Mouse (Mus musculus) hindbrain, embryonic 10.5 days (tissue): ENCODE results near the gene Cyp27b1. TPM values are rescaled to one million over a fixed set of nuclear protein-coding genes. Genes with fewer than 3 reads are reported as not detected.
"Not testable (repeated sequence)": the region's sequence is repeated elsewhere in the genome, so short reads cannot be mapped to it uniquely, and the experiment has no call there.

Experiments used
- DNase-seq: peaks from one replicate; pipeline ENCODE4 v3.0.0-alpha.2; 2017; ENCODE audit warnings: low spot score
- H3K27ac ChIP-seq: fragments of 300-500 bp; sonication (generic); 2 replicates; pipeline ENCODE4 v1.5.1; 2016; ENCODE audit warnings: mild to moderate bottlenecking, moderate library complexity
- H3K27me3 ChIP-seq: fragments of 300-500 bp; sonication (generic); 2 replicates; pipeline ENCODE4 v1.6.1; 2016; ENCODE audit warnings: mild to moderate bottlenecking; ENCODE audit not compliant: poor library complexity, insufficient read depth, severe bottlenecking
- H3K36me3 ChIP-seq: fragments of 300-500 bp; sonication (generic); 2 replicates; pipeline ENCODE4 v1.6.1; 2016; ENCODE audit warnings: mild to moderate bottlenecking, moderate library complexity
- H3K4me1 ChIP-seq: fragments of 300-500 bp; sonication (generic); replicated peaks from 2 replicates; pipeline ENCODE4 v1.6.1; 2016; ENCODE audit warnings: mild to moderate bottlenecking
- H3K4me3 ChIP-seq: fragments of 300-500 bp; sonication (generic); 2 replicates; pipeline ENCODE4 v1.5.1; 2016; ENCODE audit warnings: mild to moderate bottlenecking, moderate library complexity
- H3K9me3 ChIP-seq: fragments of 300-500 bp; sonication (generic); 2 replicates; pipeline ENCODE4 v1.6.1; 2016; ENCODE audit warnings: mild to moderate bottlenecking, moderate library complexity
- WGBS: fragments of 180-500 bp; shearing (Covaris S2); methylation state at CpG from one replicate; pipeline ENCODE4 v1.1.7; 2016; 5-methylcytosine and 5-hydroxymethylcytosine counted together
- polyA plus RNA-seq: library from polyadenylated mRNA; unstranded; fragments of >200 nt; fragmentation: Nextera tagmentation; extraction: Ambion mirVana; gene quantifications from 2 replicates; pipeline ENCODE4 v1.2.1, GENCODE M21; 2016

Cyp27b1 gene
- polyA plus RNA-seq, 1 experiment from 2014 or later = 0.34 TPM

GRCm38 (mm10) chr10:127066519-127067018 lies 18.5 kb downstream of the Cyp27b1 start:
- WGBS = 88% methylated on average over 14 of the region's 14 CpGs
- DNase-seq = no peak
- H3K4me1 ChIP-seq = peaks cover 59% of the 10 kb centered on the region
- peaks cover 7% of the 10 kb centered on the region; the same call in 1 of the 2 replicates for H3K27me3 ChIP-seq
- peak overlapping the region; percentile 20; the same call in 1 of the 2 replicates for H3K4me3 ChIP-seq
- no peak overlapping the region for H3K27ac ChIP-seq
- H3K9me3 ChIP-seq = no peaks in the 10 kb centered on the region
- peaks cover 47% of the 10 kb centered on the region for H3K36me3 ChIP-seq

- DNase-seq = no peak
- WGBS = 88% methylated on average over 9 of the region's 9 CpGs
- Histone ChIP-seq H3K4me1 (peaks cover 51% of the 10 kb centered on the region), H3K9me3 (no peaks in the 10 kb centered on the region), H3K27ac (peak overlapping the region; percentile 93), H3K27me3 (no peaks in the 10 kb centered on the region), H3K4me3 (peak overlapping the region; percentile 74), H3K36me3 (peaks cover 47% of the 10 kb centered on the region)
These were observed 20.4 kb downstream of the Cyp27b1 start for GRCm38 (mm10) chr10:127068360-127069038.

GRCm38 (mm10) chr10:127069281-127070189 lies 21.5 kb downstream of the Cyp27b1 start:
- WGBS = 9% methylated on average over 30 of the region's 30 CpGs
- DNase-seq = peak; percentile 46
- H3K9me3 ChIP-seq = no peaks in the 10 kb centered on the region
- H3K36me3 ChIP-seq = peaks cover 43% of the 10 kb centered on the region
- H3K27ac ChIP-seq = peak overlapping the region; percentile 93
- H3K27me3 ChIP-seq = no peaks in the 10 kb centered on the region
- peaks cover 49% of the 10 kb centered on the region for H3K4me1 ChIP-seq
- H3K4me3 ChIP-seq = peak overlapping the region; percentile 74

GRCm38 (mm10) chr10:127070190-127071121 lies 22.4 kb downstream of the Cyp27b1 start, which contains the start of gene Tspan31:
Gene Tspan31 (minus strand): TSS chr10:127070264.
- peak within 1 kb of the TSS; percentile 74 for H3K4me3 ChIP-seq
- H3K9me3 ChIP-seq = no peaks in the 10 kb centered on the region
- 4% methylated on average over 36 of the region's 36 CpGs for WGBS
- H3K27me3 ChIP-seq = peaks cover 6% of the 10 kb centered on the region
- DNase-seq = peak; percentile 90
- peak within 1 kb of the TSS; percentile 93 for H3K27ac ChIP-seq
- peaks cover 40% of the 10 kb centered on the region for H3K4me1 ChIP-seq
- H3K36me3 ChIP-seq = peaks cover 34% of the 10 kb centered on the region

- 81% methylated on average over 9 of the region's 9 CpGs for WGBS
- Histone ChIP-seq H3K9me3 (no peaks in the 10 kb centered on the region), H3K27me3 (peaks cover 14% of the 10 kb centered on the region), H3K4me1 (peaks cover 38% of the 10 kb centered on the region), H3K4me3 (peak overlapping the region; percentile 74), H3K36me3 (peaks cover 26% of the 10 kb centered on the region), H3K27ac (peak overlapping the region; percentile 93; the same call in 1 of the 2 replicates)
- no peak for DNase-seq
These were observed 23.2 kb downstream of the Cyp27b1 start for GRCm38 (mm10) chr10:127071203-127071602.

- H3K9me3 ChIP-seq, H3K4me3 ChIP-seq, DNase-seq, H3K27ac ChIP-seq: not testable (repeated sequence)
- Histone ChIP-seq H3K4me1 (peaks cover 34% of the 10 kb centered on the region), H3K27me3 (peaks cover 24% of the 10 kb centered on the region), H3K36me3 (peaks cover 16% of the 10 kb centered on the region)
- WGBS = 89% methylated on average over 4 of the region's 4 CpGs
These were observed 24.2 kb downstream of the Cyp27b1 start for GRCm38 (mm10) chr10:127072270-127072669.

GRCm38 (mm10) chr10:127072969-127073368 lies 24.9 kb downstream of the Cyp27b1 start:
- DNase-seq, H3K36me3 ChIP-seq, H3K27ac ChIP-seq, H3K9me3 ChIP-seq, H3K4me3 ChIP-seq: not testable (repeated sequence)
- peaks cover 38% of the 10 kb centered on the region for H3K4me1 ChIP-seq
- 85% methylated on average over 2 of the region's 2 CpGs for WGBS
- peaks cover 31% of the 10 kb centered on the region for H3K27me3 ChIP-seq

GRCm38 (mm10) chr10:127073981-127074380 lies 25.9 kb downstream of the Cyp27b1 start:
- 91% methylated on average over 1 of the region's 1 CpGs for WGBS
- peaks cover 42% of the 10 kb centered on the region for H3K27me3 ChIP-seq
- H3K9me3 ChIP-seq = no peaks in the 10 kb centered on the region
- no peak for DNase-seq
- H3K36me3 ChIP-seq = no peaks in the 10 kb centered on the region
- H3K27ac ChIP-seq = no peak overlapping the region
- H3K4me1 ChIP-seq = peaks cover 38% of the 10 kb centered on the region
- H3K4me3 ChIP-seq = no peak overlapping the region

GRCm38 (mm10) chr10:127075080-127075479 lies 27.0 kb downstream of the Cyp27b1 start, which contains the start of gene Agap2:
Gene Agap2 (plus strand): TSS chr10:127075284.
- H3K27ac ChIP-seq = no peak within 1 kb of the TSS
- H3K4me3 ChIP-seq = no peak within 1 kb of the TSS
- peaks cover 53% of the 10 kb centered on the region for H3K27me3 ChIP-seq
- H3K9me3 ChIP-seq = no peaks in the 10 kb centered on the region
- no peaks in the 10 kb centered on the region for H3K36me3 ChIP-seq
- DNase-seq = no peak
- 68% methylated on average over 9 of the region's 9 CpGs for WGBS
- peaks cover 42% of the 10 kb centered on the region for H3K4me1 ChIP-seq

GRCm38 (mm10) chr10:127075651-127076050 lies 27.6 kb downstream of the Cyp27b1 start:
- DNase-seq = no peak
- peaks cover 46% of the 10 kb centered on the region for H3K4me1 ChIP-seq
- no peaks in the 10 kb centered on the region for H3K36me3 ChIP-seq
- H3K27me3 ChIP-seq = peaks cover 58% of the 10 kb centered on the region
- no peak overlapping the region for H3K27ac ChIP-seq
- no peaks in the 10 kb centered on the region for H3K9me3 ChIP-seq
- WGBS = 75% methylated on average over 8 of the region's 8 CpGs
- H3K4me3 ChIP-seq = no peak overlapping the region

GRCm38 (mm10) chr10:127076082-127076481 lies 28.0 kb downstream of the Cyp27b1 start:
- H3K27me3 ChIP-seq = peaks cover 63% of the 10 kb centered on the region
- no peak overlapping the region for H3K27ac ChIP-seq
- H3K4me3 ChIP-seq = no peak overlapping the region
- WGBS = 59% methylated on average over 4 of the region's 4 CpGs
- no peak for DNase-seq
- no peaks in the 10 kb centered on the region for H3K9me3 ChIP-seq
- peaks cover 46% of the 10 kb centered on the region for H3K4me1 ChIP-seq
- no peaks in the 10 kb centered on the region for H3K36me3 ChIP-seq

- H3K36me3 ChIP-seq = no peaks in the 10 kb centered on the region
- WGBS = 4% methylated on average over 10 of the region's 10 CpGs
- no peaks in the 10 kb centered on the region for H3K9me3 ChIP-seq
- H3K27ac ChIP-seq = 0 out of 2 replicates have a peak overlapping the region, but pooled peaks have one; percentile 31
- DNase-seq = no peak
- H3K4me3 ChIP-seq = peak overlapping the region; percentile 78; the same call in 1 of the 2 replicates
- H3K27me3 ChIP-seq = peaks cover 77% of the 10 kb centered on the region
- H3K4me1 ChIP-seq = peaks cover 56% of the 10 kb centered on the region
These were observed 29.5 kb downstream of the Cyp27b1 start for GRCm38 (mm10) chr10:127077515-127077914.
